Mouse (Mus musculus): ENCODE data around the gene Kcnn4.
A peak's percentile ranks its signal among the peaks of the same experiment; 100 is the strongest.
"Not testable (repeated sequence)": the region's sequence is repeated elsewhere in the genome, so short reads cannot be mapped to it uniquely, and the experiment has no call there.

Gene Kcnn4

DNA sequence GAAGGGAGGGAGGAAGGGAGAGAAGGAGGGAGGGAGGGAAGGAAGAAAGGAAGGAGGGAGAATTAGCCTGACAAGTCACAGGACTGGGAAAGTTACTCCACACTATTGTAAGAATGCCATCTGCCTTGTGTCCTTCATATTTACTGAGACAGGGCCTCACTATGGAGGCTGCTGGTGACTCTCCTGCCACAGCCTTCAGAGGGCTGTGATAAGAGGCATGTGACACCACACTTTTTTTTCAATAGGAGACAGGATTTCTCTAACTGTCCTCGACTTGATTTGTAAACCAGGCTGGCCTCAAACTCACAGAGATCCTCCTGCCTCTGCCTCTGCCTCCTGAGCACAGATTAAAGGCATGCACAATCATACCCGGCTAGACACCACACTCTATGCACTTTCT is 21.6 kb downstream of the Kcnn4 start:
- DNase-seq = no peak

DNA sequence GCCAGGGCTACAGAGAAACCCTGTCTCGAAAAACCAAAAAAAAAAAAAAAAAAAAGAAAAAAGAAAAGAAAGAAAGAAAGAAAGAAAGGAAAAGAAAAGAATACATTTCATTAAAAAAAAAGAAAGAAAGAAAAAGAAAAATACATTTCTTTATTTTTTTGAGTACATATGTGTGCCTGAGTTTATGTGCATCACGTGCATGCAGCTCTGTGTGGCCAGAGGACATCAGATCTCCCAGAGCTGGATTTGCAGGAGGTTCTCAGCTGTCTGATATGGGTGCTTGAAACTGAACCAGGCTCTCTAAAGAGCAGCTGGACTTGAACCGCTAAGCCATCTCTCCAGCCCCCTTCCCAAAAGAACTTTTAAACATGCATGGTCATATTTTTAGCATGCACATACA is 24.0 kb downstream of the Kcnn4 start:
- DNase-seq = no peak

DNA sequence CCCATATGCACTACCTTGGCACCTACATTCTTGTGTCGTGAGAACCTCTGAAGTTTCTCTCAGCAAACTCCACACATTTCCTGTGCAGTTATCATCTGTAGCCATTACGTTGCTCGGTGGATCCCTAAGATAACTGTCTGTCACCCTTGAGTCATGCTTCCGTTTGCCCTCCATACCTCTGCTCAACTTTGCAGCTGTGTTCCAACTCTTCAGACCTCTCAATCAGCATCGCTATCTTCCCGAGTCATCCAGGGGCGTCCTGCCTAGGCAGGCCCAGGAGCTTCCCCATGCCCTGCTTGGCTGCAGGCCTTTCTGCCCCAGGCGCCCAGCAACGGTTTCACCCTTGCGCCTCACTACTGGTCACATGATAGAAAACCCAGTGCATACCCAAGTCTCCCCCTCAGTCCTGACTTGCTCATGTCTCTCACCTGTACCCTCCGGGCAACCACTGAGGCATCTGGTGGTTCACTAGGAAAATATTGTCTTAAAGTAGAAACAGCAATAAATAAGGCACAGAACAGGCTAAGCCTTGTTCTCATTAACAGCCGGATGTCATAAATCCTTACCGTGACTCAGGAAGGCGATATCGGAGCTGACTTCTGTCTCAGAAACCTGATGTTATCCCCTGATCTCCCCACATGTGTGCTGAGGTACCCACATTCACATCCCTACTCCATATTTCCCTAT is 24.6 kb downstream of the Kcnn4 start:
- no peak for DNase-seq

DNA sequence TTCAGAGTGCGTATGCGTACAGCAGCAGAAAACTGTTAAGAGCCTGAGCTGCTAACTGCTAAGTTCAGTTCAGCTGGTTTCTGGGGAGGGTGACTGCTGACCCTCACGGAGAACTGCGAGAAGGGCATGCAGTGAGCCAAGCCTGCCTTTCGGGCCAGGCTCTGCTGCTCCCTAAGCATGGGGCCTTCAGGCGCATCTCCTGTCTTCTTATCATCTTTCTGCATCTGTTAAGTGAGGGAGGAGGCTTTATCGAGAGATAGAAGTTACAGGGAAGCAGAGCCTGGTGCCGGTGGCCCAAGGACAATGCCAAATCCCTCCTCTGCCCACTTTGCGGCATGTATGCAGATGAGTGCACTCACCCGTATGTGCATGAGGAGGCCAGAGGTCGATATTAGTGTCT is 26.8 kb downstream of the Kcnn4 start:
- DNase-seq = no peak

DNA sequence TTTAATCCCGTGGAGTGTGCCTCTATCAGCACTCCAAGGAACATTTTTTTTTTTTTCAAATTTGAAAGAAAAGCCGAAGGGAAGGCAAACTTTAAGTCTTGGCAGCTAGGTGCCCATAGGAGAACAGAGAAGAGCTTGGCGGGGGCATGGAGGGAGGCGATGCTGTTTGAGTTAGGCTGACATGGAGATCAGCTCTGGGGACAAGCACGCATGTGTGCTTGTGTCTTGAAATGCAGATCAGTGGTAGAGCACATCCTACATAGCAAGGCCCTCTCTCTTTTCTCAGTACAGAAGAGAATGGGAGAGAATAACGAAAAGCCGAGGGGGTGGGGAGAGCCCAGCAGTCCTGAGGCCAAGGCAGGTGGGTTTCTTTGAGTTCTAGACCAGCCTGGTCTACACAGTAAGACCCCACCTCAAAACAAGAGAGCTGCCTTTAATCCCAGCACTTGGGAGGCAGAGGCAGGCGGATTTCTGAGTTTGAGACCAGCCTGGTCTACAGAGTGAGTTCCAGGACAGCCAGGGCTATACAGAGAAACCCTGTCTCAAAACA is 28.4 kb downstream of the Kcnn4 start:
- DNase-seq = no peak

DNA sequence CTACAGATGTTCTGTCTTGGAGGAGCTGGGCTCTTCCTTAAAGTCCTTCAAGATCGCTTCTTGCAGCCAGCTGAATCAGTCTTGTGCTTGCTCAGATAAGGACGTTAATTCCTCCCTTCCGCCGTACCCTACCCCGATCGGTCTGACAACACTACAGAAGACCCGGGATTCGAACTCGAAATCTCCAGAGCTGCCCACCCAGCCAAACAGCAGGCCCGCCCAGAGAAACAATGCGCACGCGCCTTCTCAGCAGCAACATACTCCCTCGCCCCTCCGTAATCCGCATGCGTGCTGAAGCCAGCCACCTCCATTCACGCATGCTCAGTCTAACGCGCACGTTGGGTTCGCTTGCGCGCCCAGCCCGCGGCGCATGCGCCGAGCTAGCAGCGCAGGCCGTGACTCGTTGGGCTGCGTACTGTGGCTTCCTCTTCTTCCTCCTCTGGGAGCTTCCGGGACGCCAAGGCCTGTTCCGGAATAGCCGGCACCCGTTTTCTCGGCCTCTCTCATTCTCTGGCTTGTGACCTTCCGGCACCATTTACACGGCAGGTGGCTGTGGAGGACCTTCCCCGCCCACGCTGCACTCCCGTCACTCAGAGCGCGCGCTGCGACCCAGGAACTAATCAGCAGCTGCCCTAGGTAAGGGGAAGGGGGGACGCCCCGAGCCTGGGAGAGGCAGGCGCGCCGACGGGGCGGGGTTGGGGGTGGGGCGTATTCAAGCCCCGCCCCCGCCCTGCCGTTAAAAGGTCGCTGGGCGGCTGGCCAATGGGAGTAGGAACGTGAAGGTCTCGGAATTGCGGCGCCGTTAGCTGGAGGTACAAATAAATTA is 29.4 kb downstream of the Kcnn4 start, which contains the start of gene Smg9:
Gene Smg9 (plus strand): TSS at position 364 of the 826 bp plus-strand sequence.
- peak; percentile 97 to 98 for DNase-seq

DNA sequence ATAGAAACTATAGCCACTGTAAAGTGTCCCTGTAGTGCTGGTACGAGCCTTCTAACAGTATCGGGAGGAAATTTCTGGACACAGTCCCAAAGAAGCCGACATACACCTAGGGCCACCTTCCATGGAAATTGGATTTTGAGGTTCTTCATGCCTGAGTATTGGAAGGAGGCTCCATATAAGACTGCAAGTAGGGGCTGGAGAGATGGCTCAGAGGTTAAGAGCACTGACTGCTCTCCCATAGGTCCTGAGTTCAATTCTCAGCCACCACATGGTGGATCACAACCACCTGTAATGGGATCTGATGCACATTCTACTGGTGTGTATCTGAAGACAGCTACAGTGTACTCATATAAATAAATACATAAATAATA is 30.0 kb downstream of the Kcnn4 start:
- no peak for DNase-seq

DNA sequence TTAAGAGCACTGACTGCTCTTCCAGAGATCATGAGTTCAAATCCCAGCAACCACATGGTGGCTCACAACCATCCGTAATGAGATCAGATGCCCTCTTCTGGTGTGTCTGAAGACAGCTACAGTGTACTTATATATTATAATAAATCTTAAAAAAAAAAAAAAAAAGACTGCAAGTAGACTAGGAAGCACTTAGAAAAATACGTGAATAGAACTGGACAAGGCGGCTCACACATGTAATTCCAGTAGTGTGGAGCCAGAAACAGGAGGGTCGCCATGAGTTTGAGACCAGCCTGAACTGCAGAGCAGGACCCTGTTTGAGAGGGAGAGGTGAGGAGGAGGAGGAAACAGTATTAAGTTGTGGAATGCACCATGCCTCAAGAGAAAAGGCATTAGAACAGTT is 30.4 kb downstream of the Kcnn4 start:
- not testable (repeated sequence) for DNase-seq

DNA sequence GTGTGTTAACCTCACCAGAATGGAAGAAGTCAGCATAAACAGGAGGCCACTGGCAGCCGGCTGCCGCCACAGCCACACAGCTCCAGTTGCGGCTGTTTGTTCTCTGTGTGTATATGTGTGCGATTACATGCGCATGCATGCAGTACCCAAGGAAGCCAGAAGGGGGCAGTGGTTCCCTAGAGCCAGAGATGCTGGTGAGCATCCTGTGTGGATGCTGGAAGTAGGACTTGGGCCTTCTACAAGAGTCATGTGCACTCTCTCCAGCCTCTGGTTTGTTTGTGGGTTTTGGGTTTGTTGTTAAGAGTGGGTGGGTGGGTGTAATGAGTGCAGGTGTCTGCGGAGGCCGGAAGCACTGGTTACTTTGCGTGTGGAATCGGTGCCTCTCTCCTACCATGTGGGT is 32.8 kb downstream of the Kcnn4 start:
- DNase-seq = no peak

DNA sequence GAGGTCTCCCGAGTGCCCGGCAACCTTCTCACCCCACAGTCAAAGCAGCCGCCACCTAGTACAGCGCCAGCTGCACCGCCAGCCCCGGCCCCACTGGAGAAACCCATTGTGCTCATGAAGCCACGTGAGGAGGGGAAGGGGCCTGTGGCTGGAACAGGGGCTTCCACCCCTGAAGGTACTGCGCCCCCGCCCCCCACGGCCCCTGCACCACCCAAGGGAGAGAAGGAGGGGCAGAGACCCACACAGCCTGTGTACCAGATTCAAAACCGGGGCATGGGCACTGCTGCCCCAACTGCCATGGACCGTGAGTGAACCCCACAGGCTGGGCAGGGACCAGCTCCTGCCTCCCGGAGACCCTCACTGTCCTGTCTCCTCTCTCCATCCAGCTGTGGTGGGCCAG is 35.6 kb downstream of the Kcnn4 start:
- no peak for DNase-seq

DNA sequence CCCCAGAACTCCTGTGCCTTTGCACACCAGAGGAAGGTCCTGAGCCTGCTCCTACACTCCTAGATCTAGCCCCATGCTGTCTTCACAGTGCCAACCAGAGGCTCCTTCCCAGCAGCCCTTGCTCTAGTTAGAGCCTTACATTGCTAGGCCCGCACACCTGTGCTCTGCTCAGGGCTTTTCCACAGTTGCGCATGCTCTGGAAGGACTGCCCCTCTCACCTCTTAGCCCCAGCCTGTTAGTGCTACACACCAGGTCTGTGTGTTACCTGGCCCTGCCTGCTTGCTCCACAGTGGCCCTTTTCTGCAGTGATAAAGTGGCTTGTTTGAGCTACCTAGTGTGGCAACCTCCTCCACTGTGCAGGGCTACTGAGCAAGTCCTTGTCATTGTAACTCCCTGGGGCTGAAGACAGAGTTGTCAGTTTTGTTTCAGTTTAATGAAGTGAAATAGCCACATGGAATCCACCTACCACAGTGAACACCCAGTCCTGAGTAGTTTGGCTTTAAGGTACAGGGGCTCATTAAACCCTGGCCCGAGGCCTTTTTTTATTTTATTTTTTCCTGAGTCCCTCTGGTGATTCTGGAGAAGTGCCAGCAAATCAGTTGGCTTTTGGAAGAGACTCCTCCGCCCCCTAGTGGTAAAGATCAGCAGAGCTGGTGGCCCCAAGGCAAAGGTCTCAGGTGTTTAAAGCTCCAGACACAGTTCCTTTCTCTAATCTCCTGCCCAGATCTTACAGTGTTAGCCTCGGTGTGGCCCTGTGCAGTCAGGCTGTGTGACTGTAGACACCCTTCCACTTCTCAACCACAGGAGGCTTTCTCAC is 36.7 kb downstream of the Kcnn4 start:
- peak; percentile 79 to 85 for DNase-seq

DNA sequence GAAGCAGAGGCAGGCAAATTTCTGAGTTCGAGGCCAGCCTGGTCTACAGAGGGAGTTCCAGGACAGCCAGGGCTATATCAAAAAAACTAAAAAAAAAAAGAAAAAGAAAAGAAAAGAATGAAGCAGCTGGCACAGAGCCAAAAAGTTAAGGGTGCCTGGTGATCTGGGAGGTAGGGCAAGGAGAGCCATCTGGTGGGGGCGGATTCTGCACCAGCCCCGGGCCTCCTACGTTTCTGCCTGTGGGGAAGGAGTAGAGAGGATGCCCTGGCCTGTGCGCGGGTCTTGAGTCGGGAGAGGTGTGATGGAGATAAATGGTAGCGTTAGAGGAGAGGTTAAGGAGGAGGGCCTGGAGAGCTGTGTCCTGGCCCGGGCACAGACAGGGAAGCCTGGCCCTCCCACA is 38.1 kb downstream of the Kcnn4 start:
- no peak for DNase-seq

DNA sequence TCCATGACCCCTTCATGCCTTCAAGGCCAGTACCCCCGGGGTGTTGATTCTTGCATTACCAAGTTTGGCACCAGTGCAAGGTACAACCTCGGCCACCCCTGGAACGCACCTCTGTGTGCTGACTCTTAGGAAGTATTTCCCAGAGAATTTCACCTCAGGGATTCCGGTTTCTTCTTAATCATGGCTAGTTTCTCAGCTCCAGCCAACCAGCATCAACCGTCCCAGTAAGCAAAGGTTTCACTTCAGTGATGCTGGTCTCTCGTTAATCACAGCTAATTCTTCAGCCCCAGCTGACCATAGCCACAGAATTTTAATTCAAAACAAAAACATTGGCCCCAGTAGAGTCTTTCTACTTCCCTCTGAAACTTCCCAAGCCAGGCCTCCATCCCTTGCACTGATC is 40.1 kb downstream of the Kcnn4 start:
- DNase-seq = no peak

DNA sequence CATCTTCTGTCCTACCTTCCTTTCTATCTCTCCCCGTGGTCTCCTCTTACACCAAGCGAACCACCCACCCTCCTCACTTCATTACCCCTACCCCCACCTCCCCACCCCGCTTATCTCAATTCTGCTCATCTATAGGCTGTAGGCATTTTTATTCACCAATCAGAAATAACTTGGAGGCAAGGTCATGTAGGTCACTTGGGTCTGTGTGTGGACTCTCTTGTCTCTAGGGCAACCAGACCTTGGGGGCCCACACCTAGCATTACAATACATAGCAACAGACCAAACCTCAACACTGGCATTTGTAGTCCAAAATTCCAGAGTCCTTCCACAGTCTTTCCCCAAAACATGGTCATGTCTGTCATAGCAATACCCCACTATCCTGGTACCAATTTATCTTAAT is 40.8 kb downstream of the Kcnn4 start:
- DNase-seq = no peak

DNA sequence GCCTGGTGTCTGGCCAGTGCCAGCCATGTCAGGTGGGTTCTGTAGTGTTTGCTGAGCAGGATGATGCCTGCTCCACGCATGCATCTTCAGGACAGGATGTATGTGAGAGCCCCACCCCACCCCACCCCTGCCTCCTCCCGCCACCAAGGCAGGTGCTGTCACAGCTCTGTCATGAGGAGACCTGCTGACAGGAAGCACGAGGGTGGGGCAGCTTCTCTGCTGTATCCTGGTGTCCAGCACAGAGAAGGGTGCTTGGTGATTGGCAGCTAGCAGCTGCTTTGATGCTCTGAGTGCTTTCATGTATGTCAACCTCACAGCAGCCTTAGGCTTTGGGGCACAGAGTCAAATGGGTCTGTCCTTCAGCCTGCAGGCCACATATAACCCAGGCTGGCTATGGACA is 43.6 kb downstream of the Kcnn4 start:
- DNase-seq = no peak

DNA sequence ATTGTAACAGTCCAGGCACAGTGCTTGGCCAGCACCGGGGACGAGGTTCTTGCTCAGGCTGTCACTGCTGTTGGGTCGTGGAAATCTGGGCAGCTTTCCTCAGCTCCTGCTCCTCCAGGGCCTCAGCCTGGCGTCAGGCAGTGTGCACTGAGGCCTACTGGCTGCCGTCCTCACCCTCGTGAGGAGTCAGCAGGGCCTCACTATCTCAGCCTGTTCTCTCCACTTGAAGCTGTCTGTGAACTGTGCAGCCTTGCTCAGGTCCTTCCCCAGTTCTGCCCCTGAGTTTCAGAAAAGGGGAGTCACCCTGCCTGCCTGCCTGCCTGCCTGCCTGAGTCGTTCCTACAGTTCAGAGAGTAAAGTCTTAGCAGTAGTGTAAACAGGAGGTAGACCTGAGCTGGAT is 45.2 kb downstream of the Kcnn4 start:
- DNase-seq = no peak

DNA sequence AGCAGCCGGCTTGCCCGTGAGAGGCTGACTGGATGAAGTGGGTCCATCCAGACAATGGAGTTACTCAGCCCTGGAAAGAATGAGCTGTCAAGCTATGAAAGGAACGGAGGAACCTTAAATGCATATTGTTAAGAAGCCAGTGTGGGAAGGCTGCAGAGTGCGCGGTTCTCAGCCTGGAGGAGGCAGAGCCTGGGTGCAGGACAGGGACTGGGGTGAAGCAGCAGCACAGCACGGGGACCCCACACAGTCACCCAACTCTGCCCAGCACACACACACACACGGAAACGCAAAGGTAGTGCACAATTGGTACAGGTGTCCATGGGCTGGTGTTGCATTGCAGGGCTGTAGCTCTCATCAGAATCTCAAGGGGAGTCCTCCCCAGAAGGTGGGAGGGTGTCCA is 49.5 kb downstream of the Kcnn4 start:
- no peak for DNase-seq

DNA sequence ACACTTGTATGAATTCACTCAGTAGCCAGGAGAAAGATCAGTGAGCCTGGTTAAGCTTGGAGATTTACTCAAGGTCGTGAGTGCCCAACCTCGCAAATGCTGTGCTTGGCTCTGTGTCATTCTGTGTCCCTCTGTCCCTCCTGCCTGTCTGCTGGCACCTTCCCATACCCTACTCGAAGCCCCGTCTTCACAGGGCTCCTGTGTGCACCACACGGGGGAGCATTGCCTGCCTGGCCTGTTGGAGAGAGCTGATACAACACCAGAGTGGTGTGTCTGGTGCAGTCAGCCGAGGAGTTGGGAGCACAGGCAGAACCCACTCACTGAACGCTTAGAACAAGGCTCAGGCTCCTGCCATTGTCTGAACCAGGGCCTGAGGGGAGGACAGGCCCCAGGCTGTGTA is 51.6 kb downstream of the Kcnn4 start:
- no peak for DNase-seq

DNA sequence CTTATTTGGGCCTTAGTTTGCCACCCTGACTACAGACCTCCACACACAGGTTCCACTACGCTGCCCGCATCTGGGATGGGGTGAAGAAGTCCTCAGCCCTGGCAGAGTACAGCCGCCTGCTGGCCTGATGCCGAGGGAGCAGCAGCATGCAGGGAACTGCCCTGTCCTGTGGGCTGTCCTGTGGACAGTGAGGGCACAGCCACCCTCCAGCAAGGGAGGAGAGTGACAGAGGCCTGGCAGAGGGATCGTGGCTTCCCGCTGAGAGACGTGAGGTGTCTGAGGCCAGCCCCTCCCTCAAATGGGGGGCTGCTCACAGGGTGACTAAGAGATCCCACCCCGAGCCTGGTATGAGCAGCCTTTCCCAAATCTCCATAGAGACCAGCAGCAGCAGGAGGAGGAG is 52.2 kb downstream of the Kcnn4 start:
- DNase-seq = peak; percentile 51 to 57

DNA sequence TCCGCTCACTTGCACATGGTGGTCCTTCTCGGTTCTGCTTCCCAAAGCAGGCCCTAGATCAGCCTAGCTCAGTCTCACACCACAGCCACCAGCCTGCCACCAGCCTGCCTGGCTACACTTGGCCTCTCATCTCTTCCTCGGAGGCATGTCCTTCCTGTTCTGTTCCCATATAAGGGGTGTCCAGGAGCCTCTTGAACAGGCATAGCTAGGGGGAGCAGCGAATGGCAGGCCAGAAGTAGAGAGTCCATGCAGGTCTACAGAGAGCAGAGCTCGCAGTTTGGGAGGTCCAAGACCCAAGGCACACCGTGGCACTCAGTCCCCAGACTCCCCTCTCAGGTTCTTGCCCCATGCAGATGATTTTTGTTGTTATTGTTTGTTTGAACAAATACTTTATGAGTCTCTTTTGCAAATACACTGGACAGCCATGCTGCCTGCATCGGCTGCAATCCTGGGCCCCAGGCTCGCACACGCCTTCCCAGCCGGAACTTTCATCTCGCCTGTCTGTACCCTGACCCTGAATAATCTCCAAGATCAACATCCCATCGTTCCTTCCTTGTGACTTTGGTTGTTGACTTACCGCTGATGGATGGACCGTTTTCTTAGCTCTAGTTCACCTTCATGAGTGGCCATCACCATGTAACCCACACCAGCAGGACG is 53.2 kb downstream of the Kcnn4 start:
- no peak for DNase-seq

DNA sequence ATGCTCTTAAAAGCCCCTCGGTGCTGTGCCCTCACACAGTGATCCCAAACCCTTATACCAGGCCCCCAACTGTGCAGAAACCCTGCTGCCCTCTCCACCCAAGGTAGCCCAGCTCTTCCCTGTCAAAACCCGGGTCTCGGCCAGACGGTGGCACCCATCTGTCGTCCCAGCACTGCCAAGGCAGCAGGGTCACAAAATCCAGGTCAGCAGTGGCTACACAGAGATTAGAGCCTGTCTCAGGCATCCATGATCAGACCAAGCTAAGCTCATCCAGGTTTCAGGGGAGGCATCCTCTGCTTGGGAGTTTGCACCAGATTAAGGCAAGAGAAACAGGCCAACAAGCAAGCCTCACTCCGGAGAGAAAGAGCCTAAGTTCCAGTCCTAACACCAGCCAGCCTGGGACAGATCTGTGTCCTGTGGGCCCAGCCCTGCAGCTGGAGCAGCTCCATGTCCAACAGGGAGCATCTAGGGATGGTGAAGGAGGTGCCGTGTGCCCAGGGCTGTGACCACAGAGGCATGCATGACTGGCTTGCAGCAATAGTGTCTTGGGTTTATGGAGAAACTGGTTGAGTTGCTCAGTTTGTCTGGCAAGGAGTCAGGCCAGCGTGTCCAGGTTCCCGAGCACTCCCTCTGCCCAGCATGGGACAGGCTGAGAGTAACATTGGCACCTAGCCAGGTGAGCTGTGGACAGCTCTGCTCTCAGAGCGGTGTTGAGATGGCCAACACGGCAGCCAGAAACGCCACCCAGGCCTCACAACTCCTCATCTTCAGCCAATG is 54.1 kb downstream of the Kcnn4 start:
- peak; percentile 80 to 85 for DNase-seq

DNA sequence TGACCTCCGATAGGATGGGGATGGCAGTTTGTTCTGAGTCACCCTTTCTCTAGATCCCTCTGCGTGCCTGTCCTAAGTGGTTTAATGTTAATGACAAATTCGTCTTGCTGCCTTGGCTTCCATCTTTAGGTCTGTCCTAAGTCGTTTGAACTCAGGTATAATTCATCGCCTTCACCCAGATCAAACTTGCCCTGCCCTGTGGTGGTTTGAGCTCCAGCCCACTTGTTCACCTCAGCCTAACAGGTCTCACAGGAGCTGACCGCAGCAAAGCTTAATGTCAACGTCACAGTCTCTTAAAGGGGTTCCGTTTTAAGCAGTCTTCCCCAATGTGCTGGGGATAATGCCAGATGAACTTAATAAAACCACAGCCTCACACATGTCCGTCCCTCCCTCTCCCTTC is 55.9 kb downstream of the Kcnn4 start:
- no peak for DNase-seq
